Mouse (Mus musculus) G1E (cell line): Measurements from ENCODE around the gene Cplx3.

Source experiments
- CTCF ChIP-seq: IDR thresholded peaks from 2 replicates; pipeline ENCODE4 v1.5.1; 2012; ENCODE audit warnings: low read depth, low read length, inconsistent platforms, mixed read lengths
- GATA1 ChIP-seq: IDR thresholded peaks from 2 replicates; pipeline ENCODE4 v1.6.1; 2012; ENCODE audit warnings: borderline replicate concordance, low read length, inconsistent platforms, mixed read lengths
- TAL1 ChIP-seq: conservative IDR thresholded peaks from 2 replicates; pipeline ENCODE4 v1.6.1; 2012; ENCODE audit warnings: low read depth, low read length, inconsistent platforms, mixed read lengths

DNA sequence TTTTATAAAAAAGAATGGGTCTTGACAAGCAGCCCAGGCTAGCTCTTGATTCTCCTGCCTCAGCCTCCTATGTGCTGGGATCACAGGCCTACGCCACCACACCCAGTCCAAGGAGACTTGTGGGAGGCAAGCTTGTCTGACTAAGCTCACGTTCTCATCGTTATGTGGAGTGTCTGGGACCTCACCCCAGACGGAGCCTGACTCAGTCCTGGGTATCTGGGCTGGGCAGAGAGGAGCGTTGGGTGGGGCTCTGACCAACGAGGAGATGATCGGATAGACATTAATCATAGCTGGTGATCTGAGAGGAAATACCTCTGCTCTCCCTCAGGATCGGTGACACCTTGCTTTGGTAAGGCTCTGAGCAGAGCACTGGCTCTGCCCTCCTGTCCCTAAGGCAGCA, 12.8 kb upstream of the Cplx3 start:
- no peak for TF ChIP-seq CTCF
- TF ChIP-seq GATA1: no peak
- no peak for TF ChIP-seq TAL1
